In the genomic region with DNA sequence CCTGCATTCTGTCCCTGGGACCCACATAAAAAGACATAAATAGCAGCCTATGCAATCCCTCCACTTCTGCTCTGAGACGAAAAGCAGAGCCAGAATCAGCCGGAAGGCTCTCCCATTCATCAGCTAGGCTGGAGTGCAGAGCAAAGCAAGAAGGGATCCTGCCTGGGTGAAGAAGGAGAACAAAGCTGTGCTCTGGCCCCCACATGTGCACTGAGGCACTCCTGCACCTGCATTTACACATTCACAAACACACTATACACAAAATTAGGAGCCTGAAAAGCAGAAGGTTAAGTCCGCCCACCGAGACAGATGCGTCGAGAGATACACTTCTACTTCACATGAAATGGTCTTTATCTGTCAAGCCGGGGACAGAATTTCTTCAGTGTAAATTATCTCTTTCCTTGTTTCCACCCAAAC, we compare ENCODE assay signal across 11 mouse cellular contexts. TPM values are rescaled to one million over a fixed set of nuclear protein-coding genes. Genes with fewer than 3 reads are reported as not detected.
DNase-seq lines count a peak whose midpoint lies in the region; ATAC-seq and TF ChIP-seq lines count a peak whose summit lies in the region.
"Had no signal": no experiment of that assay in that cellular context is flagged by ENCODE, and none has a peak within 500 bp of the region (broad histone marks: within the 10 kb centered on the region; RNA-seq: fewer than 3 reads in every experiment).

No protein-coding gene starts in this region.

- TF ChIP-seq CTCF in bone marrow macrophage, adult 2 months (IDR thresholded peaks at IDR 0.05; ENCODE audit: low read depth, low read length) = no peak
- TF ChIP-seq CTCF in liver, postnatal 0 days (IDR thresholded peaks at IDR 0.05; ENCODE audit: low read depth) = no peak

- ATAC-seq in hindbrain, embryonic 13.5 days (ENCODE audit: low FRiP score) = no peak
- ATAC-seq in heart, embryonic 11.5 days (replicated peaks; ENCODE audit: insufficient number of reproducible peaks, low FRiP score, low TSS enrichment) = no peak
- peak; percentile 43 for ATAC-seq in liver, postnatal 0 days
- ATAC-seq in megakaryocyte, adult 5-6 weeks (ENCODE audit: poor library complexity, severe bottlenecking) = no peak
- no peak for ATAC-seq in inflammation-experienced regulatory T-cells, adult 6 months

- H3K9ac ChIP-seq in hindbrain, embryonic 13.5 days = no peak overlapping the region
- peak overlapping the region; percentile 58 for H3K9ac ChIP-seq in heart, embryonic 11.5 days (ENCODE audit: low read depth, low read length)
- peak overlapping the region; percentile 66 for H3K9ac ChIP-seq in liver, postnatal 0 days (replicated peaks)

- no peak for DNase-seq in hindbrain, embryonic 10.5 days (ENCODE audit: low spot score)
- DNase-seq in liver, postnatal 0 days = peak; percentile 51
- no peak for DNase-seq in thymus, postnatal 25 days
- DNase-seq: cerebellum, adult 18-20 months; lung, postnatal 4 days had no signal

- peak; percentile 92 for TF ChIP-seq EP300 in liver, postnatal 0 days (IDR thresholded peaks at IDR 0.05; ENCODE audit: low read depth)

- H3K4me3 ChIP-seq in hindbrain, embryonic 10.5 days = no peak overlapping the region
- no peak overlapping the region for H3K4me3 ChIP-seq in hindbrain, embryonic 13.5 days
- H3K4me3 ChIP-seq in bone marrow macrophage, adult 2 months (ENCODE audit: insufficient read depth, low read length) = no peak overlapping the region
- peak overlapping the region; percentile 29 for H3K4me3 ChIP-seq in heart, embryonic 11.5 days (ENCODE audit: low read depth, low read length)
- peak overlapping the region; percentile 59 for H3K4me3 ChIP-seq in liver, postnatal 0 days (ENCODE audit: low read depth, low read length)

- H3K36me3 ChIP-seq in hindbrain, embryonic 10.5 days = no peaks in the 10 kb centered on the region
- no peaks in the 10 kb centered on the region for H3K36me3 ChIP-seq in hindbrain, embryonic 13.5 days
- no peaks in the 10 kb centered on the region for H3K36me3 ChIP-seq in heart, embryonic 11.5 days (ENCODE audit: control insufficient read depth, insufficient read depth, low read length)
- H3K36me3 ChIP-seq in liver, postnatal 0 days (replicated peaks; ENCODE audit: insufficient read depth, low read length) = peaks cover 9% of the 10 kb centered on the region; the same call in 1 of the 2 replicates

- no peak overlapping the region for H3K4me2 ChIP-seq in hindbrain, embryonic 13.5 days
- H3K4me2 ChIP-seq in heart, embryonic 11.5 days = peak overlapping the region; percentile 7
- H3K4me2 ChIP-seq in liver, postnatal 0 days (ENCODE audit: low read depth, low read length) = peak overlapping the region; percentile 54

- no peak for TF ChIP-seq POLR2A in bone marrow macrophage, adult 2 months (IDR thresholded peaks at IDR 0.05; ENCODE audit: borderline replicate concordance, low read depth, low read length)

- no peaks in the 10 kb centered on the region for H3K4me1 ChIP-seq in hindbrain, embryonic 10.5 days (replicated peaks)
- H3K4me1 ChIP-seq in hindbrain, embryonic 13.5 days (replicated peaks) = no peaks in the 10 kb centered on the region
- H3K4me1 ChIP-seq in bone marrow macrophage, adult 2 months (ENCODE audit: control insufficient read depth, insufficient read depth, low read length) = peaks cover 28% of the 10 kb centered on the region
- H3K4me1 ChIP-seq in heart, embryonic 11.5 days (ENCODE audit: control insufficient read depth, insufficient read depth, low read length) = peaks cover 4% of the 10 kb centered on the region; the same call in 1 of the 2 replicates
- peaks cover 16% of the 10 kb centered on the region; the same call in 1 of the 2 replicates for H3K4me1 ChIP-seq in liver, postnatal 0 days (ENCODE audit: insufficient read depth)

- H3K27ac ChIP-seq in hindbrain, embryonic 10.5 days = 0 out of 2 replicates have a peak overlapping the region, but pooled peaks have one; percentile 1
- no peak overlapping the region for H3K27ac ChIP-seq in hindbrain, embryonic 13.5 days
- H3K27ac ChIP-seq in bone marrow macrophage, adult 2 months (ENCODE audit: insufficient read depth, low read depth, low read length) = peak overlapping the region; percentile 45; the same call in 1 of the 2 replicates
- H3K27ac ChIP-seq in heart, embryonic 11.5 days (ENCODE audit: low read depth, low read length) = peak overlapping the region; percentile 91
- H3K27ac ChIP-seq in liver, postnatal 0 days (ENCODE audit: low read depth) = peak overlapping the region; percentile 87

- 70% methylated on average over 7 of the region's 7 CpGs for WGBS in hindbrain, embryonic 10.5 days
- 72% methylated on average over 7 of the region's 7 CpGs for WGBS in hindbrain, embryonic 13.5 days
- WGBS in heart, embryonic 11.5 days (ENCODE audit: insufficient replicate concordance) = 39% methylated on average over 7 of the region's 7 CpGs
- 44% methylated on average over 7 of the region's 7 CpGs for WGBS in liver, postnatal 0 days (ENCODE audit: insufficient replicate concordance)

- H3K27me3 ChIP-seq in hindbrain, embryonic 10.5 days (ENCODE audit: insufficient read depth, poor library complexity, severe bottlenecking) = peaks cover 13% of the 10 kb centered on the region; the same call in 1 of the 2 replicates
- no peaks in the 10 kb centered on the region for H3K27me3 ChIP-seq in hindbrain, embryonic 13.5 days
- no peaks in the 10 kb centered on the region for H3K27me3 ChIP-seq in heart, embryonic 11.5 days (ENCODE audit: control insufficient read depth, insufficient read depth, low read length)
- H3K27me3 ChIP-seq in liver, postnatal 0 days (ENCODE audit: insufficient read depth, low read length) = no peaks in the 10 kb centered on the region

- H3K9me3 ChIP-seq in hindbrain, embryonic 10.5 days = no peaks in the 10 kb centered on the region
- H3K9me3 ChIP-seq in hindbrain, embryonic 13.5 days = no peaks in the 10 kb centered on the region
- H3K9me3 ChIP-seq in heart, embryonic 11.5 days (replicated peaks; ENCODE audit: control insufficient read depth, low read length) = no peaks in the 10 kb centered on the region
- no peaks in the 10 kb centered on the region for H3K9me3 ChIP-seq in liver, postnatal 0 days (ENCODE audit: low read length)

RNA-seq across cellular contexts. Expression of gene Evi5, which starts 1.0 kb away (rescaled TPM):
- polyA plus RNA-seq in hindbrain, embryonic 10.5 days (2016; fragmentation: Nextera tagmentation; extraction: Ambion mirVana) = 48.4 and 51.8 TPM in 2 replicates
- 48.8 and 55.0 TPM in 2 replicates for polyA plus RNA-seq in hindbrain, embryonic 13.5 days (2015; fragmentation: Nextera tagmentation; extraction: Ambion mirVana)
- polyA plus RNA-seq in bone marrow macrophage, adult 2 months (2012; ENCODE audit: insufficient read depth, insufficient read length, missing spikeins) = 30.7 and 34.6 TPM in 2 replicates
- polyA plus RNA-seq in heart, embryonic 11.5 days (2014; fragmentation: Nextera tagmentation; extraction: Ambion mirVana) = 41.0 and 46.7 TPM in 2 replicates
- 68.4 and 73.5 TPM in 2 replicates for polyA plus RNA-seq in liver, postnatal 0 days (2015; fragmentation: Nextera tagmentation; extraction: Ambion mirVana)
- total RNA-seq in megakaryocyte, adult 5-6 weeks (2015) = 53.0 and 55.2 TPM in 2 replicates
- total RNA-seq in megakaryocyte, adult 5-6 weeks (2017) = 43.8 and 44.6 TPM in 2 replicates
- polyA plus RNA-seq in inflammation-experienced regulatory T-cells, adult 6 months (2017; shearing (Covaris generic)) = 1 to 10 TPM in 2 of 3 experiments, under 1 TPM in 1; 0.57 to 1.3 (median 1.3) TPM

RNA-seq across cellular contexts. Expression of gene Rpl5, which starts 26.4 kb away (rescaled TPM):
- 61.9 and 81.3 TPM in 2 replicates for polyA plus RNA-seq in hindbrain, embryonic 10.5 days (2016; fragmentation: Nextera tagmentation; extraction: Ambion mirVana)
- polyA plus RNA-seq in hindbrain, embryonic 13.5 days (2015; fragmentation: Nextera tagmentation; extraction: Ambion mirVana) = 62.5 and 68.2 TPM in 2 replicates
- 54.3 and 57.8 TPM in 2 replicates for polyA plus RNA-seq in bone marrow macrophage, adult 2 months (2012; ENCODE audit: insufficient read depth, insufficient read length, missing spikeins)
- polyA plus RNA-seq in heart, embryonic 11.5 days (2014; fragmentation: Nextera tagmentation; extraction: Ambion mirVana) = 55.2 and 69.9 TPM in 2 replicates
- polyA plus RNA-seq in liver, postnatal 0 days (2015; fragmentation: Nextera tagmentation; extraction: Ambion mirVana) = 20.2 TPM in 2 replicates
- 281 and 294 TPM in 2 replicates for total RNA-seq in megakaryocyte, adult 5-6 weeks (2015)
- total RNA-seq in megakaryocyte, adult 5-6 weeks (2017) = 116 and 124 TPM in 2 replicates
- 100 to 1,000 TPM in 1 of 3 experiments, 10 to 100 TPM in 2; 47.1 to 105 (median 92.6) TPM for polyA plus RNA-seq in inflammation-experienced regulatory T-cells, adult 6 months (2017; shearing (Covaris generic))

RNA-seq across cellular contexts. Expression of gene Ube2d2b, which starts 44.0 kb away (rescaled TPM):
- polyA plus RNA-seq in hindbrain, embryonic 10.5 days (2016; fragmentation: Nextera tagmentation; extraction: Ambion mirVana) = 0.09 and 0.44 TPM in 2 replicates
- 0.12 and 0.16 TPM in 2 replicates for polyA plus RNA-seq in hindbrain, embryonic 13.5 days (2015; fragmentation: Nextera tagmentation; extraction: Ambion mirVana)
- polyA plus RNA-seq in bone marrow macrophage, adult 2 months (2012; ENCODE audit: insufficient read depth, insufficient read length, missing spikeins) = not detected in 2 replicates
- polyA plus RNA-seq in heart, embryonic 11.5 days (2014; fragmentation: Nextera tagmentation; extraction: Ambion mirVana) = 0.57 TPM in 1 of 2 replicates, not detected in the other
- polyA plus RNA-seq in liver, postnatal 0 days (2015; fragmentation: Nextera tagmentation; extraction: Ambion mirVana) = 0.19 and 0.20 TPM in 2 replicates
- not detected in 2 replicates for total RNA-seq in megakaryocyte, adult 5-6 weeks (2015)
- total RNA-seq in megakaryocyte, adult 5-6 weeks (2017) = 0.07 TPM in 1 of 2 replicates, not detected in the other
- not detected for polyA plus RNA-seq in inflammation-experienced regulatory T-cells, adult 6 months (2017; shearing (Covaris generic))
- total RNA-seq: gastrocnemius, adult 8-10 months had no signal

Comparison
In these comparisons a context has a peak if more than half of its experiments do, and no peak if none do; other contexts are left out.
1. H3K4me3 ChIP-seq: peak in heart, embryonic 11.5 days (single experiment) and liver, postnatal 0 days (single experiment); none in hindbrain, embryonic 10.5 days (single experiment), hindbrain, embryonic 13.5 days (single experiment) and bone marrow macrophage, adult 2 months (single experiment).
2. RNA of gene Evi5, which starts 1.0 kb away (polyA plus RNA-seq): 68.4 to 73.5 TPM in liver, postnatal 0 days, 48.8 to 55.0 TPM in hindbrain, embryonic 13.5 days, 48.4 to 51.8 TPM in hindbrain, embryonic 10.5 days, 41.0 to 46.7 TPM in heart, embryonic 11.5 days and 30.7 to 34.6 TPM in bone marrow macrophage, adult 2 months; 0.57 to 1.3 TPM in inflammation-experienced regulatory T-cells, adult 6 months; every median in the first group is over 10 times any median in the second.